Mouse (Mus musculus): ENCODE data around the gene Col23a1. TPM values are rescaled to one million over a fixed set of nuclear protein-coding genes. Genes with fewer than 3 reads are reported as not detected.

Col23a1 gene
- polyA plus RNA-seq, 1 experiment from 2014 or later: 29.3 TPM

GRCm38 (mm10) chr11:51552091-51552490 is 262.4 kb downstream of the Col23a1 start:
- Histone ChIP-seq H3K4me2 (replicated peaks) (no peak overlapping the region), H3K36me3 (no peaks in the 10 kb centered on the region), H3K4me3 (no peak overlapping the region), H3K27me3 (no peaks in the 10 kb centered on the region), H3K4me1 (peaks cover 8% of the 10 kb centered on the region), H3K27ac (no peak overlapping the region), H3K9ac (no peak overlapping the region), H3K9me3 (no peaks in the 10 kb centered on the region)
- ATAC-seq (ENCODE audit: insufficient number of reproducible peaks, insufficient read depth, low FRiP score, low TSS enrichment): no peak
- 69% methylated on average over 3 of the region's 3 CpGs for WGBS

GRCm38 (mm10) chr11:51554590-51554989 is 264.9 kb downstream of the Col23a1 start:
- WGBS: 58% methylated on average over 9 of the region's 10 CpGs
- Histone ChIP-seq H3K9ac (no peak overlapping the region), H3K36me3 (no peaks in the 10 kb centered on the region), H3K4me1 (peaks cover 8% of the 10 kb centered on the region), H3K4me2 (replicated peaks) (no peak overlapping the region), H3K4me3 (peak overlapping the region; percentile 14; the same call in 1 of the 2 replicates), H3K9me3 (no peaks in the 10 kb centered on the region), H3K27ac (0 out of 2 replicates have a peak overlapping the region, but pooled peaks have one; percentile 36), H3K27me3 (no peaks in the 10 kb centered on the region)
- ATAC-seq (ENCODE audit: insufficient number of reproducible peaks, insufficient read depth, low FRiP score, low TSS enrichment): no peak

- no peak for ATAC-seq (ENCODE audit: insufficient number of reproducible peaks, insufficient read depth, low FRiP score, low TSS enrichment)
Observed at GRCm38 (mm10) chr11:51555066-51555465, 265.3 kb downstream of the Col23a1 start.

GRCm38 (mm10) chr11:51563276-51563675 is 273.6 kb downstream of the Col23a1 start:
- no peaks in the 10 kb centered on the region for H3K4me1 ChIP-seq
- no peak overlapping the region for H3K9ac ChIP-seq
- H3K4me3 ChIP-seq: no peak overlapping the region
- no peak overlapping the region for H3K4me2 ChIP-seq (replicated peaks)
- ATAC-seq (ENCODE audit: insufficient number of reproducible peaks, insufficient read depth, low FRiP score, low TSS enrichment): no peak
- 82% methylated on average over 1 of the region's 1 CpGs for WGBS
- H3K27me3 ChIP-seq: no peaks in the 10 kb centered on the region
- no peak overlapping the region for H3K27ac ChIP-seq
- no peaks in the 10 kb centered on the region; the same call in 1 of the 2 replicates for H3K36me3 ChIP-seq
- peaks cover 3% of the 10 kb centered on the region; the same call in 1 of the 2 replicates for H3K9me3 ChIP-seq

More at GRCm38 (mm10) chr11:51555066-51555465, 265.3 kb downstream of the Col23a1 start:
- H3K27ac ChIP-seq: no peak overlapping the region
- H3K9ac ChIP-seq: no peak overlapping the region
- H3K4me2 ChIP-seq (replicated peaks): no peak overlapping the region
- H3K4me3 ChIP-seq: peak overlapping the region; percentile 14; the same call in 1 of the 2 replicates
- no peaks in the 10 kb centered on the region for H3K27me3 ChIP-seq
- no peaks in the 10 kb centered on the region for H3K36me3 ChIP-seq
- WGBS: 56% methylated on average over 2 of the region's 2 CpGs
- H3K9me3 ChIP-seq: no peaks in the 10 kb centered on the region
- peaks cover 8% of the 10 kb centered on the region for H3K4me1 ChIP-seq

GRCm38 (mm10) chr11:51565062-51565461 is 275.3 kb downstream of the Col23a1 start:
- Histone ChIP-seq H3K4me3 (no peak overlapping the region), H3K9me3 (peaks cover 3% of the 10 kb centered on the region; the same call in 1 of the 2 replicates), H3K27me3 (no peaks in the 10 kb centered on the region), H3K36me3 (no peaks in the 10 kb centered on the region; the same call in 1 of the 2 replicates), H3K4me1 (no peaks in the 10 kb centered on the region), H3K4me2 (replicated peaks) (no peak overlapping the region), H3K9ac (no peak overlapping the region), H3K27ac (no peak overlapping the region)
- WGBS: 33% methylated on average over 3 of the region's 3 CpGs
- ATAC-seq (ENCODE audit: insufficient number of reproducible peaks, insufficient read depth, low FRiP score, low TSS enrichment): no peak

GRCm38 (mm10) chr11:51565951-51566350 is 276.2 kb downstream of the Col23a1 start:
- 88% methylated on average over 6 of the region's 6 CpGs for WGBS
- Histone ChIP-seq H3K36me3 (no peaks in the 10 kb centered on the region; the same call in 1 of the 2 replicates), H3K9me3 (peaks cover 3% of the 10 kb centered on the region; the same call in 1 of the 2 replicates), H3K4me2 (replicated peaks) (no peak overlapping the region), H3K27ac (no peak overlapping the region), H3K9ac (no peak overlapping the region), H3K4me3 (no peak overlapping the region), H3K27me3 (no peaks in the 10 kb centered on the region), H3K4me1 (no peaks in the 10 kb centered on the region)
- ATAC-seq (ENCODE audit: insufficient number of reproducible peaks, insufficient read depth, low FRiP score, low TSS enrichment): no peak

GRCm38 (mm10) chr11:51568801-51569200 is 279.1 kb downstream of the Col23a1 start:
- Histone ChIP-seq H3K4me1 (no peaks in the 10 kb centered on the region), H3K27me3 (no peaks in the 10 kb centered on the region), H3K27ac (no peak overlapping the region), H3K9me3 (peaks cover 3% of the 10 kb centered on the region; the same call in 1 of the 2 replicates), H3K9ac (no peak overlapping the region), H3K4me3 (no peak overlapping the region), H3K36me3 (no peaks in the 10 kb centered on the region; the same call in 1 of the 2 replicates), H3K4me2 (replicated peaks) (no peak overlapping the region)
- 89% methylated on average over 4 of the region's 4 CpGs for WGBS
- no peak for ATAC-seq (ENCODE audit: insufficient number of reproducible peaks, insufficient read depth, low FRiP score, low TSS enrichment)

- Histone ChIP-seq H3K9me3 (no peaks in the 10 kb centered on the region), H3K27me3 (no peaks in the 10 kb centered on the region), H3K4me1 (no peaks in the 10 kb centered on the region), H3K27ac (no peak overlapping the region), H3K9ac (no peak overlapping the region), H3K4me3 (no peak overlapping the region), H3K4me2 (replicated peaks) (no peak overlapping the region), H3K36me3 (no peaks in the 10 kb centered on the region)
- WGBS: 82% methylated on average over 4 of the region's 4 CpGs
- ATAC-seq (ENCODE audit: insufficient number of reproducible peaks, insufficient read depth, low FRiP score, low TSS enrichment): no peak
Observed at GRCm38 (mm10) chr11:51576454-51576853, 286.7 kb downstream of the Col23a1 start.

- WGBS: 81% methylated on average over 7 of the region's 7 CpGs
- no peaks in the 10 kb centered on the region for H3K36me3 ChIP-seq
- H3K4me2 ChIP-seq (replicated peaks): no peak overlapping the region
- H3K4me1 ChIP-seq: no peaks in the 10 kb centered on the region
- H3K4me3 ChIP-seq: no peak overlapping the region
- ATAC-seq (ENCODE audit: insufficient number of reproducible peaks, insufficient read depth, low FRiP score, low TSS enrichment): no peak
- no peaks in the 10 kb centered on the region for H3K9me3 ChIP-seq
- no peak overlapping the region; the same call in 1 of the 2 replicates for H3K9ac ChIP-seq
- no peak overlapping the region for H3K27ac ChIP-seq
- no peaks in the 10 kb centered on the region for H3K27me3 ChIP-seq
Observed at GRCm38 (mm10) chr11:51577587-51577986, 287.9 kb downstream of the Col23a1 start.

- no peak overlapping the region for H3K9ac ChIP-seq
- no peak overlapping the region for H3K27ac ChIP-seq
- ATAC-seq (ENCODE audit: insufficient number of reproducible peaks, insufficient read depth, low FRiP score, low TSS enrichment): no peak
- H3K9me3 ChIP-seq: no peaks in the 10 kb centered on the region
- H3K4me1 ChIP-seq: peaks cover 3% of the 10 kb centered on the region; the same call in 1 of the 2 replicates
- no peaks in the 10 kb centered on the region for H3K36me3 ChIP-seq
- WGBS: 73% methylated on average over 4 of the region's 4 CpGs
- H3K4me2 ChIP-seq (replicated peaks): no peak overlapping the region
- H3K4me3 ChIP-seq: no peak overlapping the region
- H3K27me3 ChIP-seq: no peaks in the 10 kb centered on the region
Observed at GRCm38 (mm10) chr11:51579024-51579423, 289.3 kb downstream of the Col23a1 start.

GRCm38 (mm10) chr11:51582713-51583112 is 293.0 kb downstream of the Col23a1 start:
- ATAC-seq (ENCODE audit: insufficient number of reproducible peaks, insufficient read depth, low FRiP score, low TSS enrichment): no peak
- 16% methylated on average over 8 of the region's 8 CpGs for WGBS
- H3K27me3 ChIP-seq: no peaks in the 10 kb centered on the region
- no peak overlapping the region for H3K9ac ChIP-seq
- peaks cover 20% of the 10 kb centered on the region for H3K36me3 ChIP-seq
- H3K27ac ChIP-seq: no peak overlapping the region
- H3K4me1 ChIP-seq: peaks cover 14% of the 10 kb centered on the region
- no peak overlapping the region for H3K4me2 ChIP-seq (replicated peaks)
- no peaks in the 10 kb centered on the region for H3K9me3 ChIP-seq
- no peak overlapping the region for H3K4me3 ChIP-seq

- ATAC-seq (ENCODE audit: insufficient number of reproducible peaks, insufficient read depth, low FRiP score, low TSS enrichment): peak; percentile 17
- Histone ChIP-seq H3K9ac (peak overlapping the region; percentile 83), H3K27me3 (no peaks in the 10 kb centered on the region), H3K4me3 (peak overlapping the region; percentile 60), H3K4me1 (peaks cover 14% of the 10 kb centered on the region), H3K4me2 (replicated peaks) (peak overlapping the region; percentile 82), H3K27ac (peak overlapping the region; percentile 94), H3K36me3 (peaks cover 33% of the 10 kb centered on the region), H3K9me3 (no peaks in the 10 kb centered on the region)
- WGBS: 12% methylated on average over 9 of the region's 9 CpGs
Observed at GRCm38 (mm10) chr11:51584057-51584430, 294.3 kb downstream of the Col23a1 start.

Data from embryonic facial prominence, embryonic 12.5 days (tissue).